Comparison of ENCODE assay signal across 8 mouse cellular contexts in the genomic region with DNA sequence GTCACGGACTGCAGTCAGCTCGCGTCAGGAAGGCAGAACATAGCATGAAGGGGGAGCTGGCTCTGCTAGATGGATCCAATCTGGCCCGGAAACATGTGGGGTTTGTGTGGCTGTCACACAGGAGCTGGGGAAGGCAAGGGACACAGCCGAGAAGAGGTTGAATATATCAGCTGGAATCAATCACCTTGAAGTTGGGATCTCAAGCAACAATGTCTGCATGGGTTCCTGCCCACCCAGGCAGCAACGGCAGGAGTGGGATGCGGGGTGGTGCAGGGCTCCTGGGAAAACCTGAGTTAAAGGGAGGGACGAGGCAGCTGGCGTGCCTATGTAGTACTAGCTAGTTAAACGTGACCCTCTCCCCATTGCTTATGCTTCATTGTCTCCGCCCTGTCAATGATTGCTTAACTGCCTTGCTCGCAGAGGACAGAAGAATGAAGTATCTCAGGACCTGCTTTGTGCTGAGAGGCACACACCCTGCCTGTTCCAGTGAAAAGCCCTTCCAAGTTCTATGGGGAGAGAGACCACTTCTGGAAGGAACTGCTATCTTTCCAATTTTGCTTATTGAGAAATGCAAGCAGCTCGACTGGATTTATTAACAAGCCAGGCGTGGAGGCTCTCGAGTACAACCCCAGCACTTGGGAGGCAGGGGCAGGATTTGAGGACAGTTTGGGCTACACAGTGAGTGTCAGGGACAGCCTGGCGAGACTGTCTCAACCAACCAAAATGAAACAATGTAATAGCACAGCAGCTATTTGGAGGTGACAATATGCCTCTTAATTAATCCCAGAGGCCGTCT. TPM values are rescaled to one million over a fixed set of nuclear protein-coding genes. Genes with fewer than 3 reads are reported as not detected.
A peak's percentile ranks its signal among the peaks of the same experiment; 100 is the strongest.
DNase-seq lines count a peak whose midpoint lies in the region; ATAC-seq and TF ChIP-seq lines count a peak whose summit lies in the region.

No protein-coding gene starts in this region.

- H3K36me3 ChIP-seq in kidney, adult 2 months (ENCODE audit: control insufficient read depth, insufficient read depth, low read length): peaks cover 4% of the 10 kb centered on the region; the same call in 1 of the 2 replicates
- H3K36me3 ChIP-seq in intestine, postnatal 0 days (ENCODE audit: control insufficient read depth, insufficient read depth): peaks cover 6% of the 10 kb centered on the region; the same call in 1 of the 2 replicates

- H3K9ac ChIP-seq in intestine, postnatal 0 days (ENCODE audit: low read depth, low read length): no peak overlapping the region

- WGBS in kidney, adult 2 months: 36% methylated on average over 17 of the region's 17 CpGs
- 37% methylated on average over 17 of the region's 17 CpGs for WGBS in intestine, postnatal 0 days

- H3K4me2 ChIP-seq in intestine, postnatal 0 days (replicated peaks; ENCODE audit: low read depth): 0 out of 2 replicates have a peak overlapping the region, but pooled peaks have one; percentile 9

- TF ChIP-seq POLR2A in kidney, adult 2 months (IDR thresholded peaks at IDR 0.05; ENCODE audit: low read depth, low read length): no peak

- DNase-seq in kidney, adult 2 months: peak; percentile 62
- DNase-seq in kidney, adult 18-20 months: no peak
- peak; percentile 5 for DNase-seq in embryo, embryonic 9.5 days (ENCODE audit: extremely low spot score)
- DNase-seq in adrenal gland, adult 18-20 months (ENCODE audit: low spot score in 2 of 2): no peak
- no peak for DNase-seq in thymus, postnatal 14 days
- no peak for DNase-seq in right cerebral cortex, postnatal 14 days

- peak overlapping the region; percentile 33 for H3K27ac ChIP-seq in kidney, adult 2 months (ENCODE audit: insufficient read depth, low read depth, low read length)
- H3K27ac ChIP-seq in intestine, postnatal 0 days (ENCODE audit: low read depth, low read length): no peak overlapping the region

- peaks cover 6% of the 10 kb centered on the region; the same call in 1 of the 2 replicates for H3K4me1 ChIP-seq in kidney, adult 2 months (ENCODE audit: control insufficient read depth, insufficient read depth, low read length)
- H3K4me1 ChIP-seq in intestine, postnatal 0 days (replicated peaks; ENCODE audit: control insufficient read depth, insufficient read depth, low read length): no peaks in the 10 kb centered on the region

- no peaks in the 10 kb centered on the region for H3K27me3 ChIP-seq in kidney, adult 2 months (replicated peaks; ENCODE audit: control insufficient read depth, insufficient read depth, low read length)
- H3K27me3 ChIP-seq in intestine, postnatal 0 days (replicated peaks; ENCODE audit: control insufficient read depth, insufficient read depth, low read length): no peaks in the 10 kb centered on the region

- no peak for TF ChIP-seq CTCF in kidney, adult 2 months (conservative IDR thresholded peaks at IDR 0.05; ENCODE audit: insufficient read depth, insufficient read length, low read depth, low read length)
- TF ChIP-seq CTCF in intestine, postnatal 0 days (IDR thresholded peaks at IDR 0.05; ENCODE audit: low read depth): no peak

- no peak overlapping the region for H3K4me3 ChIP-seq in kidney, adult 2 months (ENCODE audit: insufficient read depth, low read depth, low read length)
- H3K4me3 ChIP-seq in intestine, postnatal 0 days (ENCODE audit: low read depth, low read length): no peak overlapping the region

- no peak for ATAC-seq in intestine, postnatal 0 days
- ATAC-seq in megakaryocyte progenitor cell, adult 5-6 weeks (replicated peaks; ENCODE audit: poor library complexity): peak; percentile 55

- no peaks in the 10 kb centered on the region for H3K9me3 ChIP-seq in intestine, postnatal 0 days (ENCODE audit: control insufficient read depth)

RNA-seq across cellular contexts. Expression of a gene that starts 53.2 kb away (rescaled TPM):
- 66.0 and 80.0 TPM in 2 replicates for polyA plus RNA-seq in kidney, adult 2 months (2012; rRNA removed)
- polyA plus RNA-seq in intestine, postnatal 0 days (2015; fragmentation: Nextera tagmentation; extraction: Ambion mirVana): 140 and 143 TPM in 2 replicates
- 159 and 171 TPM in 2 replicates for total RNA-seq in megakaryocyte progenitor cell, adult 5-6 weeks (2015)
- total RNA-seq in megakaryocyte progenitor cell, adult 5-6 weeks (2017): 183 and 192 TPM in 2 replicates
- total RNA-seq in adrenal gland, adult 18-20 months (2021): 100 to 1,000 TPM; 111 to 124 TPM

RNA-seq across cellular contexts. Expression of a gene that starts 53.3 kb away (rescaled TPM):
- polyA plus RNA-seq in kidney, adult 2 months (2012; rRNA removed): 77.1 and 78.6 TPM in 2 replicates
- 4.7 and 6.2 TPM in 2 replicates for polyA plus RNA-seq in intestine, postnatal 0 days (2015; fragmentation: Nextera tagmentation; extraction: Ambion mirVana)
- total RNA-seq in megakaryocyte progenitor cell, adult 5-6 weeks (2015): 10.1 TPM in 2 replicates
- 4.6 and 4.9 TPM in 2 replicates for total RNA-seq in megakaryocyte progenitor cell, adult 5-6 weeks (2017)
- total RNA-seq in adrenal gland, adult 18-20 months (2021): 10 to 100 TPM; 11.1 to 14.3 TPM

Comparison
In these comparisons a context has a peak if more than half of its experiments do, and no peak if none do; other contexts are left out.
1. DNase-seq: peak in kidney, adult 2 months (single experiment) and embryo, embryonic 9.5 days (single experiment); none in kidney, adult 18-20 months (single experiment), adrenal gland, adult 18-20 months (0 of 2), thymus, postnatal 14 days (single experiment) and right cerebral cortex, postnatal 14 days (single experiment).